Mouse (Mus musculus) C2C12 (cell line): ENCODE measurements around the gene Cpm. TPM values are rescaled to one million over a fixed set of nuclear protein-coding genes. Genes with fewer than 3 reads are reported as not detected.
"Not testable (repeated sequence)": the region's sequence is repeated elsewhere in the genome, so short reads cannot be mapped to it uniquely, and the experiment has no call there.

ENCODE experiments used
- H3K27me3 ChIP-seq: one replicate; pipeline ENCODE4 v1.6.1; 2011; ENCODE audit not compliant: control insufficient read depth, insufficient read depth, insufficient read length
- H3K36me3 ChIP-seq: one replicate; pipeline ENCODE4 v1.6.1; 2011; ENCODE audit not compliant: control insufficient read depth, insufficient read depth
- H3K4me3 ChIP-seq: one replicate; pipeline ENCODE4 v1.5.1; 2011; ENCODE audit warnings: mild to moderate bottlenecking, control low read depth; ENCODE audit not compliant: poor library complexity, insufficient read depth, severe bottlenecking
- H3K79me2 ChIP-seq: one replicate; pipeline ENCODE4 v1.6.1; 2011; ENCODE audit not compliant: control insufficient read depth, insufficient read depth
- H3K79me3 ChIP-seq: one replicate; pipeline ENCODE4 v1.6.1; 2011; ENCODE audit warnings: low read depth, control low read depth
- H3ac ChIP-seq: one replicate; pipeline ENCODE3; 2011; ENCODE audit warnings: low read depth; ENCODE audit not compliant: control insufficient read depth, insufficient read length
- CEBPB ChIP-seq: IDR thresholded peaks from one replicate; pipeline ENCODE4 v1.6.1; 2011; ENCODE audit warnings: low read depth, mild to moderate bottlenecking, control low read depth, moderate library complexity
- CTCF ChIP-seq: IDR thresholded peaks from one replicate; pipeline ENCODE4 v1.5.1; 2011; ENCODE audit not compliant: control insufficient read depth, insufficient read depth, insufficient read length
- FOSL1 ChIP-seq: IDR thresholded peaks from one replicate; pipeline ENCODE4 v1.8.0; 2011; ENCODE audit warnings: mild to moderate bottlenecking, low read length; ENCODE audit not compliant: poor library complexity, insufficient read depth, severe bottlenecking
- MAX ChIP-seq: IDR thresholded peaks from one replicate; pipeline ENCODE4 v1.6.1; 2011; ENCODE audit warnings: mild to moderate bottlenecking, control low read depth
- MYOD1 ChIP-seq: IDR thresholded peaks from one replicate; pipeline ENCODE4 v1.6.1; 2011; ENCODE audit warnings: low read depth; ENCODE audit not compliant: control insufficient read depth, insufficient read length
- MYOG ChIP-seq: IDR thresholded peaks from one replicate; pipeline ENCODE4 v1.6.1; 2011; ENCODE audit not compliant: control insufficient read depth, insufficient read length; ENCODE audit errors: extremely low read depth
- USF1 ChIP-seq: IDR thresholded peaks from one replicate; pipeline ENCODE4 v1.6.1; 2011; ENCODE audit warnings: low read depth, mild to moderate bottlenecking, control low read depth, moderate library complexity
- polyA plus RNA-seq: library from polyadenylated mRNA; unstranded; fragments of >200 nt; fragmentation: generic; extraction: Trizol; gene quantifications from one replicate; pipeline ENCODE4 v1.2.1, GENCODE M21; 2012; ENCODE audit warnings: missing spikeins

Cpm gene
- polyA plus RNA-seq, 1 experiment, result 0.06 TPM

- Histone ChIP-seq H3K79me2 (peaks cover 86% of the 10 kb centered on the region), H3K4me3 (no peak overlapping the region), H3K36me3 (peaks cover 99% of the 10 kb centered on the region), H3K79me3 (peaks cover 60% of the 10 kb centered on the region), H3K27me3 (no peaks in the 10 kb centered on the region), H3ac (no peak overlapping the region)
- no peak for TF ChIP-seq FOSL1
- no peak for TF ChIP-seq CEBPB
- TF ChIP-seq CTCF, result no peak
- no peak for TF ChIP-seq USF1
- TF ChIP-seq MYOG, result no peak
- TF ChIP-seq MYOD1, result no peak
Observed at GRCm38 (mm10) chr10:117700450-117700849, 71.2 kb downstream of the Cpm start.

GRCm38 (mm10) chr10:117701034-117701829 is 71.9 kb downstream of the Cpm start:
- H3K79me2 ChIP-seq, result peaks cover 92% of the 10 kb centered on the region
- H3ac ChIP-seq, result no peak overlapping the region
- peaks cover 99% of the 10 kb centered on the region for H3K36me3 ChIP-seq
- H3K27me3 ChIP-seq, result no peaks in the 10 kb centered on the region
- TF ChIP-seq MYOD1, result no peak
- TF ChIP-seq CEBPB, result no peak
- TF ChIP-seq CTCF, result no peak
- no peak for TF ChIP-seq USF1
- TF ChIP-seq FOSL1, result no peak
- H3K4me3 ChIP-seq, result no peak overlapping the region
- H3K79me3 ChIP-seq, result peaks cover 68% of the 10 kb centered on the region

- H3K79me2 ChIP-seq, result peaks cover 100% of the 10 kb centered on the region
- no peak overlapping the region for H3ac ChIP-seq
- H3K27me3 ChIP-seq, result no peaks in the 10 kb centered on the region
- TF ChIP-seq USF1, result no peak
- TF ChIP-seq FOSL1, result no peak
- no peak for TF ChIP-seq MYOG
- no peak for TF ChIP-seq MAX
- no peak for TF ChIP-seq CEBPB
- TF ChIP-seq MYOD1, result no peak
- TF ChIP-seq CTCF, result no peak
- H3K4me3 ChIP-seq, result no peak overlapping the region
- H3K79me3 ChIP-seq, result peaks cover 78% of the 10 kb centered on the region
- H3K36me3 ChIP-seq, result peaks cover 99% of the 10 kb centered on the region
Observed at GRCm38 (mm10) chr10:117702024-117702833, 72.9 kb downstream of the Cpm start.

- Histone ChIP-seq H3K79me3 (peaks cover 83% of the 10 kb centered on the region), H3K27me3 (no peaks in the 10 kb centered on the region), H3K4me3 (no peak overlapping the region), H3K36me3 (peaks cover 99% of the 10 kb centered on the region), H3ac (no peak overlapping the region), H3K79me2 (peaks cover 100% of the 10 kb centered on the region)
- TF ChIP-seq MYOG (no peak), FOSL1 (no peak), CEBPB (no peak), MAX (no peak), CTCF (no peak), MYOD1 (no peak), USF1 (no peak)
Observed at GRCm38 (mm10) chr10:117703506-117703905, 74.2 kb downstream of the Cpm start.

- Histone ChIP-seq H3K79me2 (peaks cover 100% of the 10 kb centered on the region), H3K36me3 (peaks cover 99% of the 10 kb centered on the region), H3K79me3 (peaks cover 83% of the 10 kb centered on the region)
- not testable (repeated sequence) for H3K27me3 ChIP-seq, H3K4me3 ChIP-seq, H3ac ChIP-seq
Observed at GRCm38 (mm10) chr10:117704314-117704963, 75.1 kb downstream of the Cpm start.
